Mouse (Mus musculus): ENCODE data around the gene Itih4. TPM values are rescaled to one million over a fixed set of nuclear protein-coding genes. Genes with fewer than 3 reads are reported as not detected.

Itih4 gene
- 0.65 and 0.72 TPM in 2 replicates for polyA plus RNA-seq (2015; fragmentation: Nextera tagmentation; extraction: Ambion mirVana)

GRCm38 (mm10) chr14:30886204-30886603, at the start of gene Itih4:
Gene Itih4 (plus strand): TSS chr14:30886476.

GRCm38 (mm10) chr14:30878958-30879571, 7.2 kb upstream of the Itih4 start, which contains the start of gene Mustn1:
Gene Mustn1 (plus strand): TSS chr14:30879200.

GRCm38 (mm10) chr14:30923375-30924105, 37.3 kb downstream of the Itih4 start, which contains the start of gene Itih3:
Gene Itih3 (minus strand): TSS chr14:30923760.

GRCm38 (mm10) chr14:30943038-30943437, 56.8 kb downstream of the Itih4 start, which contains the start of gene Itih1:
Gene Itih1 (minus strand): TSS chr14:30943289.

GRCm38 (mm10) chr14:30951154-30951825, 65.0 kb downstream of the Itih4 start, which contains the start of gene Nek4:
Gene Nek4 (plus strand): TSS chr14:30951377.

Other genes starting within 250 kb of the Itih4 start
- 7.1 and 8.5 TPM in 2 replicates for gene Rft1, start 232.1 kb upstream of the Itih4 start, polyA plus RNA-seq (2015; fragmentation: Nextera tagmentation; extraction: Ambion mirVana)
- gene Sfmbt1, start 171.6 kb upstream of the Itih4 start, polyA plus RNA-seq (2015; fragmentation: Nextera tagmentation; extraction: Ambion mirVana), result 6.0 and 7.3 TPM in 2 replicates
- 10.4 and 12.3 TPM in 2 replicates for gene Tmem110, start 60.9 kb upstream of the Itih4 start, polyA plus RNA-seq (2015; fragmentation: Nextera tagmentation; extraction: Ambion mirVana)
- gene Mustn1, start 7.3 kb upstream of the Itih4 start, polyA plus RNA-seq (2015; fragmentation: Nextera tagmentation; extraction: Ambion mirVana), result 238 and 249 TPM in 2 replicates
- gene Itih3, start 37.3 kb downstream of the Itih4 start, polyA plus RNA-seq (2015; fragmentation: Nextera tagmentation; extraction: Ambion mirVana), result 1.4 and 2.1 TPM in 2 replicates
- 0.05 and 0.09 TPM in 2 replicates for gene Itih1, start 56.8 kb downstream of the Itih4 start, polyA plus RNA-seq (2015; fragmentation: Nextera tagmentation; extraction: Ambion mirVana)
- gene Nek4, start 64.9 kb downstream of the Itih4 start, polyA plus RNA-seq (2015; fragmentation: Nextera tagmentation; extraction: Ambion mirVana), result 4.8 and 4.9 TPM in 2 replicates
- 33.0 and 34.6 TPM in 2 replicates for gene Glt8d1, start 114.9 kb downstream of the Itih4 start, polyA plus RNA-seq (2015; fragmentation: Nextera tagmentation; extraction: Ambion mirVana)
- 380 and 384 TPM in 2 replicates for gene Spcs1, start 115.2 kb downstream of the Itih4 start, polyA plus RNA-seq (2015; fragmentation: Nextera tagmentation; extraction: Ambion mirVana)
- gene Pbrm1, start 132.7 kb downstream of the Itih4 start, polyA plus RNA-seq (2015; fragmentation: Nextera tagmentation; extraction: Ambion mirVana), result 59.3 and 60.2 TPM in 2 replicates
- gene Gnl3, start 132.7 kb downstream of the Itih4 start, polyA plus RNA-seq (2015; fragmentation: Nextera tagmentation; extraction: Ambion mirVana), result 54.7 and 56.1 TPM in 2 replicates
- 82.9 and 83.3 TPM in 2 replicates for gene Smim4, start 242.5 kb downstream of the Itih4 start, polyA plus RNA-seq (2015; fragmentation: Nextera tagmentation; extraction: Ambion mirVana)
- 153 and 175 TPM in 2 replicates for gene Nt5dc2, start 244.6 kb downstream of the Itih4 start, polyA plus RNA-seq (2015; fragmentation: Nextera tagmentation; extraction: Ambion mirVana)